Mouse (Mus musculus): Measurements from ENCODE around the gene Gm21818. TPM values are rescaled to one million over a fixed set of nuclear protein-coding genes. Genes with fewer than 3 reads are reported as not detected.
"Not testable (repeated sequence)": the region's sequence is repeated elsewhere in the genome, so short reads cannot be mapped to it uniquely, and the experiment has no call there.

Gm21818 gene
- polyA plus RNA-seq, 1 experiment from 2014 or later = not detected

DNA sequence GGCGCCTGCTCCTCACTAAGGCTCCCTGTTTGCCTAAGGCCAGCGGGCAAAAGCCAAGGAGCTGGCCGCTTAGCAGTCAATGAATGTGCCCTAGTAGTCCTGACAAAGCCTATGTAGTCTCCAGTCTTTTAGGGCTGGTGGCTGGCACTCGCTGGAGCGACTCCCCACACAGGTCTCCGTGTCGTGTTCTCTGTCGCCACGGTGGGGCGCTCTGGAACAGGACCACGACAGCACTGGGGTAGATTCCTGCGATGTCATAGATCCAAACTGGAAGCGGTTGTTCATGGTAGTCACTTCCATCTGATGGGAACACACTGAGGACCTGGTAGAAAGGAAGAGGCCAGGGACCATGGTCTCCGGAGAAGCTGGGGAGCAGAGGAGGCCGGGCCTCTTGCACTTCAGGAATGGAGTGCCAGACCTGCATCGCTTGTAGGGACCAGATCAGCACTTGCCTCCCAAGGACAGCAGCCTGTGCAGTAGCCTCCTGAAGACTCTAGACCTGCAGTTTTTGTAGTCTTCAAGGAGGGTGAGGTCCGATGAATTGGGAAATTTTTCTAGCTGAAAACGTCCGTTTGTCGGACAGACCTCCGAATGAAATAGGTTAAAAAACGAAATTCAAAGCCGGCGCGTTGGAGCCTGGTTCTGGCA is 50.9 kb downstream of the Gm21818 start:
- H3K27ac ChIP-seq (ENCODE audit: low read depth, low read length); H3K4me3 ChIP-seq (ENCODE audit: low read depth, low read length); H3K9me3 ChIP-seq (ENCODE audit: control insufficient read depth, low read length); DNase-seq (ENCODE audit: low spot score); H3K4me2 ChIP-seq (ENCODE audit: low read depth); H3K9ac ChIP-seq (ENCODE audit: low read length); H3K36me3 ChIP-seq (ENCODE audit: control insufficient read depth, insufficient read depth, low read length); H3K4me1 ChIP-seq (ENCODE audit: control insufficient read depth, insufficient read depth, low read length); H3K27me3 ChIP-seq (ENCODE audit: control insufficient read depth, insufficient read depth, low read length); ATAC-seq (ENCODE audit: insufficient read depth, low FRiP score, low TSS enrichment): not testable (repeated sequence)
- 96% methylated on average over 16 of the region's 25 CpGs for WGBS

Other genes with a start within 250 kb of the Gm21818 start
- not detected in 2 replicates for gene Gm21761, start 243.2 kb upstream of the Gm21818 start, polyA plus RNA-seq (2014; fragmentation: Nextera tagmentation; extraction: Ambion mirVana)
- gene B020031M17Rik, start 221.6 kb upstream of the Gm21818 start, polyA plus RNA-seq (2014; fragmentation: Nextera tagmentation; extraction: Ambion mirVana) = not detected in 2 replicates
- not detected in 2 replicates for gene Gm36079, start 145.4 kb upstream of the Gm21818 start, polyA plus RNA-seq (2014; fragmentation: Nextera tagmentation; extraction: Ambion mirVana)
- not detected in 2 replicates for gene Gm21188, start 120.2 kb upstream of the Gm21818 start, polyA plus RNA-seq (2014; fragmentation: Nextera tagmentation; extraction: Ambion mirVana)
- not detected in 2 replicates for gene Gm20767, start 32.2 kb upstream of the Gm21818 start, polyA plus RNA-seq (2014; fragmentation: Nextera tagmentation; extraction: Ambion mirVana)
- not detected in 2 replicates for gene Gm21762, start 43.5 kb downstream of the Gm21818 start, polyA plus RNA-seq (2014; fragmentation: Nextera tagmentation; extraction: Ambion mirVana)
- gene Gm21731, start 66.7 kb downstream of the Gm21818 start, polyA plus RNA-seq (2014; fragmentation: Nextera tagmentation; extraction: Ambion mirVana) = not detected in 2 replicates
- gene AF067061, start 90.7 kb downstream of the Gm21818 start, polyA plus RNA-seq (2014; fragmentation: Nextera tagmentation; extraction: Ambion mirVana) = not detected in 2 replicates
- not detected in 2 replicates for gene BC147527, start 128.0 kb downstream of the Gm21818 start, polyA plus RNA-seq (2014; fragmentation: Nextera tagmentation; extraction: Ambion mirVana)
- not detected in 2 replicates for gene Tcstv3, start 144.4 kb downstream of the Gm21818 start, polyA plus RNA-seq (2014; fragmentation: Nextera tagmentation; extraction: Ambion mirVana)

Data from neural tube, embryonic 11.5 days (tissue).